ENCODE assay signal across 8 mouse cellular contexts in genomic region chr5:20967942-20968341, GRCm38 (mm10). TPM values are rescaled to one million over a fixed set of nuclear protein-coding genes. Genes with fewer than 3 reads are reported as not detected.
A peak's percentile ranks its signal among the peaks of the same experiment; 100 is the strongest.
DNase-seq lines count a peak whose midpoint lies in the region; ATAC-seq and TF ChIP-seq lines count a peak whose summit lies in the region.
"Had no signal": no experiment of that assay in that cellular context is flagged by ENCODE, and none has a peak within 500 bp of the region (broad histone marks: within the 10 kb centered on the region; RNA-seq: fewer than 3 reads in every experiment).

No protein-coding gene starts in this region.

- no peaks in the 10 kb centered on the region for H3K27me3 ChIP-seq in spleen, adult 2 months (ENCODE audit: control insufficient read depth, insufficient read depth, low read length)
- no peaks in the 10 kb centered on the region for H3K27me3 ChIP-seq in forebrain, postnatal 0 days (ENCODE audit: insufficient read depth, low read length)
- H3K27me3 ChIP-seq in stomach, embryonic 15.5 days (replicated peaks): no peaks in the 10 kb centered on the region
- H3K27me3 ChIP-seq in intestine, embryonic 16.5 days (replicated peaks; ENCODE audit: control insufficient read depth, insufficient read depth, low read length): no peaks in the 10 kb centered on the region
- H3K27me3 ChIP-seq: midbrain, embryonic 12.5 days had no signal

- no peaks in the 10 kb centered on the region for H3K9me3 ChIP-seq in forebrain, postnatal 0 days (ENCODE audit: low read length)
- no peaks in the 10 kb centered on the region for H3K9me3 ChIP-seq in stomach, embryonic 15.5 days
- no peaks in the 10 kb centered on the region for H3K9me3 ChIP-seq in intestine, embryonic 16.5 days (ENCODE audit: control insufficient read depth, low read length)
- H3K9me3 ChIP-seq: midbrain, embryonic 12.5 days had no signal

- no peaks in the 10 kb centered on the region for H3K36me3 ChIP-seq in spleen, adult 2 months (ENCODE audit: control insufficient read depth, insufficient read depth, low read length)
- H3K36me3 ChIP-seq in forebrain, postnatal 0 days (ENCODE audit: insufficient read depth): no peaks in the 10 kb centered on the region
- no peaks in the 10 kb centered on the region for H3K36me3 ChIP-seq in stomach, embryonic 15.5 days
- no peaks in the 10 kb centered on the region for H3K36me3 ChIP-seq in intestine, embryonic 16.5 days (ENCODE audit: control insufficient read depth, insufficient read depth, low read length)
- H3K36me3 ChIP-seq: midbrain, embryonic 12.5 days had no signal

- peak in 1 of 2 experiments; percentile 33 for DNase-seq in spleen, adult 2 months (ENCODE audit: low read depth in 1 of 2, low spot score in 2 of 2)
- DNase-seq in spleen, adult 12 weeks (ENCODE audit: low spot score): no peak
- no peak for DNase-seq in forebrain, postnatal 0 days
- DNase-seq in kidney, postnatal 14 days: peak; percentile 75
- DNase-seq in cerebellum, postnatal 4 days (ENCODE audit: low spot score in 2 of 2): no peak

- H3K4me1 ChIP-seq in spleen, adult 2 months (ENCODE audit: control insufficient read depth, insufficient read depth, insufficient read length): peaks cover 3% of the 10 kb centered on the region; the same call in 1 of the 2 replicates
- H3K4me1 ChIP-seq in forebrain, postnatal 0 days (ENCODE audit: insufficient read depth): no peaks in the 10 kb centered on the region
- H3K4me1 ChIP-seq in stomach, embryonic 15.5 days: no peaks in the 10 kb centered on the region
- no peaks in the 10 kb centered on the region for H3K4me1 ChIP-seq in intestine, embryonic 16.5 days (ENCODE audit: control insufficient read depth, insufficient read depth, low read length)
- H3K4me1 ChIP-seq: midbrain, embryonic 12.5 days had no signal

- H3K27ac ChIP-seq in spleen, adult 2 months (ENCODE audit: insufficient read depth, low read length): peak overlapping the region; percentile 54
- H3K27ac ChIP-seq in forebrain, postnatal 0 days (ENCODE audit: low read depth, low read length): no peak overlapping the region
- no peak overlapping the region for H3K27ac ChIP-seq in stomach, embryonic 15.5 days
- H3K27ac ChIP-seq in intestine, embryonic 16.5 days (ENCODE audit: low read length): no peak overlapping the region
- H3K27ac ChIP-seq: midbrain, embryonic 12.5 days had no signal

- whole genome bisulfite sequencing in spleen, adult 2 months: 5% methylated on average over 4 of the region's 4 CpGs
- 29% methylated on average over 4 of the region's 4 CpGs for WGBS in forebrain, postnatal 0 days
- 38% methylated on average over 4 of the region's 4 CpGs for WGBS in stomach, embryonic 15.5 days
- 31% methylated on average over 4 of the region's 4 CpGs for WGBS in intestine, embryonic 16.5 days

- H3K9ac ChIP-seq in forebrain, postnatal 0 days: no peak overlapping the region
- no peak overlapping the region for H3K9ac ChIP-seq in stomach, embryonic 15.5 days
- H3K9ac ChIP-seq in intestine, embryonic 16.5 days (ENCODE audit: low read depth, low read length): no peak overlapping the region
- H3K9ac ChIP-seq: midbrain, embryonic 12.5 days had no signal

- H3K4me2 ChIP-seq in forebrain, postnatal 0 days (ENCODE audit: low read depth): no peak overlapping the region
- H3K4me2 ChIP-seq in stomach, embryonic 15.5 days: no peak overlapping the region
- no peak overlapping the region for H3K4me2 ChIP-seq in intestine, embryonic 16.5 days (ENCODE audit: low read depth, low read length)
- H3K4me2 ChIP-seq: midbrain, embryonic 12.5 days had no signal

- TF ChIP-seq POLR2A in spleen, adult 2 months (IDR thresholded peaks at IDR 0.05; ENCODE audit: low read depth, low read length): no peak

- no peak for TF ChIP-seq CTCF in spleen, adult 2 months (IDR thresholded peaks at IDR 0.05; ENCODE audit: extremely low read depth, insufficient read depth, insufficient read length, insufficient replicate concordance)
- no peak for TF ChIP-seq CTCF in forebrain, postnatal 0 days (IDR thresholded peaks at IDR 0.05; ENCODE audit: low read depth)

- peak overlapping the region; percentile 3; the same call in 1 of the 2 replicates for H3K4me3 ChIP-seq in spleen, adult 2 months (ENCODE audit: extremely low read depth, insufficient read depth, insufficient read length)
- no peak overlapping the region for H3K4me3 ChIP-seq in forebrain, postnatal 0 days (ENCODE audit: low read depth, low read length)
- H3K4me3 ChIP-seq in stomach, embryonic 15.5 days (replicated peaks): no peak overlapping the region
- H3K4me3 ChIP-seq in intestine, embryonic 16.5 days (ENCODE audit: low read length): no peak overlapping the region
- H3K4me3 ChIP-seq: midbrain, embryonic 12.5 days had no signal

- peak; percentile 55 for ATAC-seq in forebrain, postnatal 0 days
- ATAC-seq in stomach, embryonic 15.5 days (ENCODE audit: insufficient read depth, low FRiP score, low read depth): 0 out of 2 replicates have a peak, but pooled peaks have one; percentile 50
- no peak for ATAC-seq in intestine, embryonic 16.5 days

RNA-seq across cellular contexts. Expression of gene Rsbn1l, which starts 11.7 kb away (rescaled TPM):
- polyA plus RNA-seq in spleen, adult 2 months (2012; rRNA removed): 6.1 and 7.4 TPM in 2 replicates
- total RNA-seq in forebrain, postnatal 0 days (2014; rRNA removed): 5.3 and 5.4 TPM in 2 replicates
- 3.0 and 3.1 TPM in 2 replicates for polyA plus RNA-seq in forebrain, postnatal 0 days (2015; fragmentation: Nextera tagmentation; extraction: Ambion mirVana)
- polyA plus RNA-seq in stomach, embryonic 15.5 days (2015; fragmentation: Nextera tagmentation; extraction: Ambion mirVana): 5.2 and 5.4 TPM in 2 replicates
- polyA plus RNA-seq in intestine, embryonic 16.5 days (2015; fragmentation: Nextera tagmentation; extraction: Ambion mirVana): 3.0 and 3.2 TPM in 2 replicates
